Mouse (Mus musculus) kidney, postnatal 0 days (tissue): Measurements from ENCODE around the gene Rnpepl1. TPM values are rescaled to one million over a fixed set of nuclear protein-coding genes. Genes with fewer than 3 reads are reported as not detected.

ENCODE experiments used
- ATAC-seq: fragments of 200-750 bp; cut with Nextera tagmentation; replicated peaks from 2 replicates; pipeline ENCODE4 v1.8.0; 2017; ENCODE audit warnings: low read depth, moderate number of reproducible peaks, moderate TSS enrichment, moderate library complexity; ENCODE audit not compliant: low FRiP score
- DNase-seq: peaks from one replicate; pipeline ENCODE4 v3.0.0-alpha.2; 2016; ENCODE audit warnings: low spot score
- H3K27ac ChIP-seq: fragments of 300-500 bp; sonication (generic); 2 replicates; pipeline ENCODE4 v1.5.1; 2014; ENCODE audit warnings: mild to moderate bottlenecking
- H3K27me3 ChIP-seq: fragments of 300-500 bp; sonication (generic); 2 replicates; pipeline ENCODE4 v1.6.1; 2014; ENCODE audit warnings: low read length, mixed read lengths; ENCODE audit not compliant: insufficient read depth
- H3K36me3 ChIP-seq: fragments of 300-500 bp; sonication (generic); 2 replicates; pipeline ENCODE4 v1.6.1; 2014; ENCODE audit warnings: low read length, mixed read lengths; ENCODE audit not compliant: insufficient read depth
- H3K4me1 ChIP-seq: fragments of 300-500 bp; sonication (generic); replicated peaks from 2 replicates; pipeline ENCODE4 v1.6.1; 2014; ENCODE audit warnings: antibody characterized with exemption, low read length, mixed read lengths; ENCODE audit not compliant: insufficient read depth
- H3K4me2 ChIP-seq: fragments of 300-500 bp; sonication (generic); 2 replicates; pipeline ENCODE4 v1.6.1; 2014; ENCODE audit warnings: mild to moderate bottlenecking, low read length, moderate library complexity, mixed read lengths
- H3K4me3 ChIP-seq: fragments of 300-500 bp; sonication (generic); replicated peaks from 2 replicates; pipeline ENCODE4 v1.5.1; 2014; ENCODE audit warnings: low read depth, low read length
- H3K9ac ChIP-seq: fragments of 300-500 bp; sonication (generic); 2 replicates; pipeline ENCODE4 v1.6.1; 2014; ENCODE audit warnings: low read depth, low read length
- H3K9me3 ChIP-seq: fragments of 300-500 bp; sonication (generic); replicated peaks from 2 replicates; pipeline ENCODE4 v1.6.1; 2016; ENCODE audit warnings: low read length, inconsistent platforms, mixed read lengths
- CTCF ChIP-seq: IDR thresholded peaks from 2 replicates; pipeline ENCODE4 v1.5.1; 2016; ENCODE audit warnings: antibody characterized with exemption, low read depth, mild to moderate bottlenecking, moderate library complexity
- WGBS: fragments of 180-500 bp; shearing (Covaris S2); extraction: QIAGEN DNeasy Blood & Tissue Kit; methylation state at CpG from one replicate; pipeline ENCODE4 v1.1.7; 2014; 5-methylcytosine and 5-hydroxymethylcytosine counted together
- polyA plus RNA-seq: library from polyadenylated mRNA; unstranded; fragments of >200 nt; fragmentation: Nextera tagmentation; extraction: Ambion mirVana; gene quantifications from 2 replicates; pipeline ENCODE4 v1.2.1, GENCODE M21; 2015

Gene Rnpepl1
- polyA plus RNA-seq, 1 experiment from 2014 or later = 39.4 TPM

DNA sequence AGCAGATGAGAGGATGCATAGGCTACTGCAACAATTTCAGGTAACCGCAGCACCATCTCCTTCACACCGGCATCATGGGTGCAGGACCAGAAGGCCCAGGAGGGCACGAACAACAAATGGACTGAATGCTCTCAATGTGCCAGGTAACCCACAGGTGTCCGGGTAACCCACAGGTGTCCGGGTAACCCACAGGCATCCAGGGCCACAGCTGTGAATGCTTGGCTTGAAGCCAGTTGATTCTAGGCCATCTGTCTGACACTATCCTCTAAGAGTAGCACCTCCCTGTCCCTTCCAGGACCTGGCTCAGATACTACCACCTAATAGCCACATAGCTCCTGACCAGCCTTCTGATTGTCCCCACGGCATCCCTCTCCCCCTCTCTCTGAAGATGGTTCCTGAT, 28.6 kb upstream of the Rnpepl1 start:
- H3K9me3 ChIP-seq = no peaks in the 10 kb centered on the region
- no peak for TF ChIP-seq CTCF
- H3K27ac ChIP-seq = no peak overlapping the region
- no peak overlapping the region for H3K4me2 ChIP-seq
- H3K4me1 ChIP-seq = no peaks in the 10 kb centered on the region
- DNase-seq (no peak), ATAC-seq (no peak)
- no peak overlapping the region for H3K9ac ChIP-seq
- H3K27me3 ChIP-seq = no peaks in the 10 kb centered on the region
- H3K4me3 ChIP-seq = no peak overlapping the region
- WGBS = 90% methylated on average over 6 of the region's 6 CpGs
- no peaks in the 10 kb centered on the region for H3K36me3 ChIP-seq

- Histone ChIP-seq H3K9me3 (no peaks in the 10 kb centered on the region), H3K27me3 (no peaks in the 10 kb centered on the region), H3K9ac (no peak overlapping the region), H3K36me3 (no peaks in the 10 kb centered on the region), H3K4me3 (no peak overlapping the region), H3K4me2 (no peak overlapping the region), H3K4me1 (no peaks in the 10 kb centered on the region), H3K27ac (no peak overlapping the region)
- 69% methylated on average over 7 of the region's 7 CpGs for WGBS
- ATAC-seq (no peak), DNase-seq (no peak)
- TF ChIP-seq CTCF = no peak
Measured at GRCm38 (mm10) chr1:92888901-92889655, 21.5 kb upstream of the Rnpepl1 start.

DNA sequence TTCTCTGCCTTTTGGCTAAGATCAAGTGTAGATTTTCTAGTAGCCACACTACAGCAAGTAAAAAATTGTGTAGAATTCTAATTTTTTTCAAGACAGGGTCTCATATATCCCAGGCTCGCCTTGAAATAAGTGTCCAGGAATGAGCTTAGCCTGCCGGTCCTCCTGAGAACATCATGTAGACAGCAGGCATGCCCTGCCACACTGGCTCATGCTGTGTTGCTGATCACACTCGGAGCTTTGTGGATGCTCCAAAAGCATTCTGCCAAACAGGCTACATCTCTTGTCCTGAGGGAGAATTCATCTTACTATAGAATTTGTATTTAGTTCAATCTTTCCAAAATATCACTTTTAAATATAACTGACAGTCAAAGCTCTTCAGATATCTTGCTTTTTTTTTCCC, 17.8 kb upstream of the Rnpepl1 start:
- Histone ChIP-seq H3K36me3 (no peaks in the 10 kb centered on the region), H3K4me1 (no peaks in the 10 kb centered on the region), H3K27me3 (no peaks in the 10 kb centered on the region), H3K9ac (no peak overlapping the region), H3K4me2 (no peak overlapping the region), H3K4me3 (no peak overlapping the region), H3K27ac (no peak overlapping the region), H3K9me3 (no peaks in the 10 kb centered on the region)
- 66% methylated on average over 3 of the region's 3 CpGs for WGBS
- no peak for TF ChIP-seq CTCF
- no peak for DNase-seq
- no peak for ATAC-seq

- H3K27me3 ChIP-seq = no peaks in the 10 kb centered on the region
- 60% methylated on average over 3 of the region's 3 CpGs for WGBS
- H3K4me2 ChIP-seq = no peak overlapping the region
- no peak for DNase-seq
- H3K9me3 ChIP-seq = no peaks in the 10 kb centered on the region
- no peak overlapping the region for H3K27ac ChIP-seq
- H3K4me3 ChIP-seq = no peak overlapping the region
- no peak overlapping the region for H3K9ac ChIP-seq
- TF ChIP-seq CTCF = no peak
- no peaks in the 10 kb centered on the region for H3K36me3 ChIP-seq
- H3K4me1 ChIP-seq = no peaks in the 10 kb centered on the region
- no peak for ATAC-seq
Measured at GRCm38 (mm10) chr1:92893896-92894295, 16.7 kb upstream of the Rnpepl1 start.

GRCm38 (mm10) chr1:92895089-92895488, 15.5 kb upstream of the Rnpepl1 start:
- Histone ChIP-seq H3K9ac (no peak overlapping the region), H3K27me3 (no peaks in the 10 kb centered on the region), H3K27ac (no peak overlapping the region), H3K36me3 (no peaks in the 10 kb centered on the region), H3K4me2 (no peak overlapping the region), H3K9me3 (no peaks in the 10 kb centered on the region), H3K4me3 (no peak overlapping the region), H3K4me1 (no peaks in the 10 kb centered on the region)
- ATAC-seq (peak; percentile 21; the same call in 1 of the 2 replicates), DNase-seq (peak; percentile 89)
- WGBS = 15% methylated on average over 3 of the region's 3 CpGs
- peak; percentile 94 for TF ChIP-seq CTCF

- no peaks in the 10 kb centered on the region for H3K9me3 ChIP-seq
- H3K27ac ChIP-seq = no peak within 1 kb of the TSS
- H3K4me2 ChIP-seq = peak within 1 kb of the TSS; percentile 52
- TF ChIP-seq CTCF = no peak
- ATAC-seq = peak; percentile 63
- DNase-seq = peak; percentile 85
- no peak within 1 kb of the TSS for H3K9ac ChIP-seq
- H3K36me3 ChIP-seq = no peaks in the 10 kb centered on the region
- 0 out of 2 replicates have a peak, but pooled peaks cover 7% of the 10 kb centered on the region for H3K4me1 ChIP-seq
- peak within 1 kb of the TSS; percentile 4; the same call in 1 of the 2 replicates for H3K4me3 ChIP-seq
- no peaks in the 10 kb centered on the region for H3K27me3 ChIP-seq
- 1% methylated on average over 15 of the region's 15 CpGs for WGBS
Measured at GRCm38 (mm10) chr1:92902786-92903185, 7.8 kb upstream of the Rnpepl1 start, which contains the start of gene Ankmy1. TSS of gene Ankmy1 (minus strand) at chr1:92902906.

GRCm38 (mm10) chr1:92903627-92904026, 7.0 kb upstream of the Rnpepl1 start:
- H3K27me3 ChIP-seq = no peaks in the 10 kb centered on the region
- H3K27ac ChIP-seq = no peak overlapping the region
- DNase-seq (no peak), ATAC-seq (no peak)
- H3K9me3 ChIP-seq = no peaks in the 10 kb centered on the region
- 65% methylated on average over 4 of the region's 4 CpGs for WGBS
- no peak for TF ChIP-seq CTCF
- no peak overlapping the region for H3K4me2 ChIP-seq
- 0 out of 2 replicates have a peak, but pooled peaks cover 10% of the 10 kb centered on the region for H3K4me1 ChIP-seq
- H3K9ac ChIP-seq = no peak overlapping the region
- no peaks in the 10 kb centered on the region for H3K36me3 ChIP-seq
- H3K4me3 ChIP-seq = no peak overlapping the region
